Mouse (Mus musculus): ENCODE data around the gene Tmbim6.
A peak's percentile ranks its signal among the peaks of the same experiment; 100 is the strongest.
"Not testable (repeated sequence)": the region's sequence is repeated elsewhere in the genome, so short reads cannot be mapped to it uniquely, and the experiment has no call there.

Tmbim6 gene

DNA sequence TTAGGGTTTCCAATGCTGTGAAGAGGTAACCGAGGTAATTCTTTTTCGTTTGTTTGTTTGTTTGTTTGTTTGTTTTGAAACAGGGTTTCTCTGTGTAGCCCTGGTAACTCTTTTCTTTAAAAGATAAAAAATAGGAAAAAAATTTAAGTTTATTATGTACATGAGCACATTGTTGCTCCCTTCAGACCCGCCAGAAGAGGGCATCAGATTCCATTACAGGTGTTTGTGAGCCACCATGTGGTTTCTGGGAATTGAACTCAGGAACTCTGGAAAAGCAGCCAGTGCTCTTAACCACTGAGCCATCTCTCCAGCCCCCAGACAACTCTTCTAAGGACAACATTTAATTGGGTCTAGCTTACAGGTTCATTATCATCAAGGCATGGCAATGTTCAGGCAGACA is 6.6 kb upstream of the Tmbim6 start:
- not testable (repeated sequence) for DNase-seq

DNA sequence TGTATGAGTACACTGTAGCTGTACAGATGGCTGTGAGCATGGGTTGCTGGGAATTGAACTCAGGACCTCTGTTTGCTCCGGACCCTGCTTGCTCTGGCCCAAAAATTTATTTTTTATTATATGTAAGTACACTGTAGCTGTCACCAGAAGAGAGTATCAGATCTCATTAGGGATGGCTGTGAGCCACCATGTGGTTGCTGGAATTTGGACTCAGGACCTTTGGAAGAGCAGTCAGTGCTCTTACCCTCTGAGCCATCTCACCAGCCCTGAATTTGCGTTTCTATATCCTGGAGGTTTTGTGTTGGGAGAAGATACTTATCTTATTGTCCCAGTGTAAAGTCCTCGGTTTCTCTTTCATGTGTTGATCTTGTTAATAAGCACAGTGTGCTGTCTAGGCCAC is 5.9 kb upstream of the Tmbim6 start:
- DNase-seq: no peak

DNA sequence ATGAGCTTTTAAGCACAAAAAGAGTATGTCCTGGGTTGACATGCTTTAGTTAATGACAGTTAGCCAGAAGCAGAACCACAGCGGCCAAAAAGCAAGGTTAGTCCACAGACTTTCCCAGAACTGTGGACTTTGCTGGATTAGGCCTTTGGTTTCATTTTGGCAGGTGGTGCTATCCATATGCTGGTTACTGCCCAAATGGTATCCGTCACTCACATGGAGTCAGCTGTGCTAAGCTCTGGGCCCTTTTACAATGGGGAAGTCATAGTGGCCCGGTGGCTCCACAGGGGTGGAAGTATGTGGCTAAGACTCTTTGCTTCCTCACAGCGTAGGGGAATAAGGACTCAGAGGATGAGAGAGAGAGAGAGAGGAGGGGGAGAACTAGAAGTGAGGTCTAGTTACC is 4.7 kb upstream of the Tmbim6 start:
- no peak for DNase-seq

- no peak for DNase-seq
These were observed 1.9 kb upstream of the Tmbim6 start for GRCm38 (mm10) chr15:99390472-99391401.

- DNase-seq: no peak
These were observed 707 bp upstream of the Tmbim6 start for GRCm38 (mm10) chr15:99391975-99392374.

DNA sequence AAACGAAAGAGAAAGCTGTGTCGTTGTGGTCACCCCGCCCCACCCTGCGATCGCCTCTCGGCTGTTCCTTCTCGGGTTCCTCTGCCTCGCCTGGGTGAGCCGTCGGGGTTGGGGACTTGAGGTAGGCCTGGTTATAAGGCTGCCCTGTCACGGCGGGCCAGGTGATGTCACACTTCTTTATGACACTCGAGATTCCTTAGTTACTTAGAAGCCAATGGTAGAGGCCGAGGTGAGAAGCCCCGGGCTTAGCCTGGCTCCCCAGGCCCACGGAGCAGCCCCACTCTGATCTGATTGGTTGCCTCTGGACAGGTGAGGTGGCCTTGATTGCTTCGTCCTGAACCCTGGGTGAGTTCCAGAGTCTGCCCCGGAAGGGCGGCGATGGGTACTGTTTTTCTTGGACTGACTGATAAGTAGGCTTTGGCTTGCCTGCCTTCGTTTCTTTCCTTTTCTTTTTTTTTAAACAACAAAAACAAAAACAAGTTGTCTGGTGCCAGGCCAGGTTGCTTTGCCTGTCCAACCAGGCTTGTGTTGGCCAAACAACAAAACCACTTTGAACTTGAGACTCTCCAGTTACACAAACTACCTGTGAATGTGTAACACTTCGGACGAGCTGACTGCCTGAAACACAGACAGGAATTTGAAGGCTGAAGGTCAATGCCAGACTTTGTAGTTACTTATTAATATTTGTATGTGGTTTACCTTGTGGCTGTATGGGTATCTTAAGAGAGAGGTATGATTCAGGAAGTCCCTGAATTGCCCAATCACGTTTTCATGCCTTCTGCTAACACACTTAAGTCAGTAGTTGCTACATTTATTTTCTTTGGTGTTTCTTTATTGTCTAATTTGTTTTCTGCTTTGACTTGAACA is 937 bp downstream of the Tmbim6 start:
- DNase-seq: peak; percentile 76

GRCm38 (mm10) chr15:99396462-99396861 is 3.8 kb downstream of the Tmbim6 start:
- DNase-seq: no peak

DNA sequence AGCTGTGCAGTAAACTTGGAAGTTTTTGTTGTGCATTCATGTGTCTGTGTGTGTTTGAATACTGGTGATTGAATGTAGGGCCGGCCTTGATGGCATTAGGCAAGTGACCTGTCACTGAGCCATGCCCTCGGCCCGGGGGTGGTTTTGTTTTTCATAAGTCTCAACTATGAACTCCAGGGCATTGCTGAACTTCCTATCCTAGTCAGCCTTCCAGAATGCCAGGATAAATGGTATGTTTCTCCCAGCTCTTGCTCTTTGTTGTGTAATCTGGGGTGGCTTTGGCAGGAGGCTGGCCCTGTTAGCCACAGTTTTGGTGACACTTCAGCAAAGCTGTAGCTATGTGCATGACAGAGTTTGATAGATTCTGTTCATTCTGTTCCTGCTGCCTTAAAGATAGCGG is 4.2 kb downstream of the Tmbim6 start:
- DNase-seq: no peak

DNA sequence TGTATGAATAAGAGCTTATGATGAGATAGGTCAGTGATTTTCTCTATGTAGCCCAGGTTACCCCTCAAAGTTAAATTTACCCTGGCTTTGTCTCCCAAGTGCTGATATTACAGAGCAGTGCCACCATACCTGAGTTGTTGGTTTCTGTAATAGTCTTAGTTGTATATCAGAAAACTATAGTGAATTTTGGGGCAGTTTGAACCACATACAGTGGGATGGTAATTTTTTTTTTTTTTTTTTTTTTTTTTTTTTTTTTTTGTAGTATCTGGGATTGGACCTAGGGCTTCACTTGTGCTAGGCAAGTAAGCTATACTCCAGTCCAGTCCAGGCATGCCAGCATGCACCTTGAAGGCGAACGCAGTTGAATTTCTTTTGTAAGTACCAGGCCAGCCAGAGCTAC is 4.9 kb downstream of the Tmbim6 start:
- DNase-seq: no peak

DNA sequence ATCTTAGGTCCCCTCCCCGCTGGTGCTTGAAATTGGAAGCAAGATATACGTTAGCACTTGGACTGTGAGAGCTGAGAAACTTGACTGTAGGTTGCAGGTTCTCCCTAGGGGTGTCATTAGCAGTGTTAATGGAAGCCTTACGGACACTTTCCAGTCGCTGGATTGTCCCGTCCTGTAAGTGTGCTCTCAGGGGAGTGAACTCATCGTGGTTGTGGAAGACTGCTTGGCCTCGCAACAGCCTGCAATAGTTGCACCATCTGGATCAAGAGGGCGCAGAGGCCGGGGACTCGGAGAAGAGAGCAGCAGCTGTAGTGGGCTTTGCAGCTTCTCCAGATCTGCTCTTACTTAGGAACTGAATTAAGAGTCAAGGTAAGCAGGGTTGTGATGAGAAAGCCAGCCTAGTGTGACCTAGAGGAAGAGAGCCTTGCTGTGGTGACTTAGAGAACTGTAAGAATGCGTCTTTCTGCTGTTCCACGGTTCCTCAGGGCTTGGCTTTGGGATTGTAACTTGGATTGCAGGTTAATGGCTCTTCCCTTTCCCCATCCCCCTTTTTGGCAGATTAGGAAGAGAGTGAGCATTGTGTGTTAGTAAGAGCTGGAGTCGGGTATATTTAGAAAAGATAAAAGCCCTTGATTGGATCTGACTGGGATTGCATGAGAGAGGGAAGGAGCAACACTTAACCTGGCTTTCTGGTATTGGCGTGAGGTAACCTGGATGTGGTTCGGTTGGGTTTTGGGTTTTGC is 7.0 kb downstream of the Tmbim6 start:
- peak; percentile 51 for DNase-seq

DNA sequence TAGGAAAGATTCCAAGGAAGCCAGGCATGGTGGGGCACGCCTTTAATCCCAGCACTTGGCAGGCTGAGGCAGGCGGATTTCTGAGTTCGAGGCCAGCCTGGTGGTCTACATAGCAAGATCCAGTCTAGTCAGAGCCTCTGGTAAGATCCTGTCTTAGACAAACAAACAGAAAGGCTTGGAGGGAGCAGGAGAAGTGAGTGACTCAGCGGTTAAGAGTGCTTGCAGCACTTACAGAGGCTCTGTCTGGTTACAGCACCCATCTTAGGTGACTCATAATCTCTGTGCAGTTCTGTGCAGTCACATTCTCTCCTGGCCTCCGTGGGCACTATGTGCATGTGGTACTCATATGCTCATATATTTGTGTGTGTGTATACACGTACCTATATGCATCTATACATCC is 7.9 kb downstream of the Tmbim6 start:
- no peak for DNase-seq

GRCm38 (mm10) chr15:99403159-99403889 is 10.6 kb downstream of the Tmbim6 start:
- no peak for DNase-seq

DNA sequence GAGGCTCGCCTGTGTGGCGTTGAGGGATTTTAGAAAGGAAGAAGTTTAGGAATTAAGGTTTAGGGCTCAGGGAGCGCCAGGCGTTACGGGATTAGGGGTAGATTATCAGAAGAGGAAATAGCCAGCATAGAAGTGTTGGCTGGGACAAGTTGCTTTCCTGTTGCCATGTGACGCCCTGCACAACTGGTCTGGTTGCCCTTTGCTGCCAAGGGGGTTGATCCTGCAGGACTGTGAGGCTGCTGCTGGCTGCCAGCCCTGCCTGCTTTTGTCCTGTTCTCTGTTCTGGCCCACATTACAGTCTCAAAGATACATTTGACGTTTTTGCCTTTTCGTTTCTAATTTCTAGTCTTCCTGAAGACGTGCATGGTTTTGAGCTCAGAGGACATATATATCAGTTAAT is 12.5 kb downstream of the Tmbim6 start:
- DNase-seq: no peak

GRCm38 (mm10) chr15:99406986-99407570 is 14.4 kb downstream of the Tmbim6 start:
- DNase-seq: no peak

- no peak for DNase-seq
These were observed 16.2 kb downstream of the Tmbim6 start for GRCm38 (mm10) chr15:99408845-99409244.

DNA sequence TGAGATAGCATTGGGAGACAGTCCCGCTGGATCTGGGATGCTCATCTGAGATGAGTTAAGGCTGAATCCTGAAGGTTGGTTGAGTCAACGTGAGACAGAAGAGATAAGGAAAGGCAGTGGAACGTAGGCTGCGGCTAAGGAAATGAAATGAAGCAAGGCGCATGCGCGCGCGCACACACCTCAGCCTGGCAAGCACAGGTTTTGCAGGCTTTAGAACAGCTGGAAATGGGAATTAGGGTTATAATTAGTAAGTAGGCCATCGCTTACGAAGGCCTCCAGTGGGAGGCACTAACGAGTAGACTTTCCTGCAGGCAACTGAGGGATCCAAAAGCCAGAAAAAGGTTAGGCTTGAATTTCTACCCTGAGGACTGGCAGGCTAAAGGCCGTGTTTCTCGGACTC is 19.1 kb downstream of the Tmbim6 start:
- no peak for DNase-seq

DNA sequence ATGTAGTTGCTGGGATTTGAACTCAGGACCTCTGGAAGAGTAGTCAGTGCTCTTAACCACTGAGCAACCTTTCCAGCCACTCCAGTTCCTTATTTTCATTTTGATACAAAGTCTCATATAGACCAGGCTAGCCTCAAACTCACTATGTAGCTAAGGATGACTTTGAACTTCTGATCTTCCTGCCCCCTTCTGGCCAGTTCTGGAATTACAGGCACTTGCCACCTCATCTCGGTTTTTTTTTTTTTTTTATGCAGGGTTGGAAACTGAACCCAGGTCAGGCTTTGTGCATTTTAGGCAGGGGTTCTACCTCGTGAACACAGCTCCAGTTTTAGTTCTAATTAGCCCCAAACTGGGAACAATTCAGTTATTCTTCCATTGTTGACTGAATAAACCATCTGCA is 23.1 kb downstream of the Tmbim6 start:
- peak; percentile 76 for DNase-seq

- DNase-seq: peak; percentile 93
These were observed 23.7 kb downstream of the Tmbim6 start for GRCm38 (mm10) chr15:99416348-99416882.

- DNase-seq: no peak
These were observed 24.3 kb downstream of the Tmbim6 start for GRCm38 (mm10) chr15:99416957-99417356.

DNA sequence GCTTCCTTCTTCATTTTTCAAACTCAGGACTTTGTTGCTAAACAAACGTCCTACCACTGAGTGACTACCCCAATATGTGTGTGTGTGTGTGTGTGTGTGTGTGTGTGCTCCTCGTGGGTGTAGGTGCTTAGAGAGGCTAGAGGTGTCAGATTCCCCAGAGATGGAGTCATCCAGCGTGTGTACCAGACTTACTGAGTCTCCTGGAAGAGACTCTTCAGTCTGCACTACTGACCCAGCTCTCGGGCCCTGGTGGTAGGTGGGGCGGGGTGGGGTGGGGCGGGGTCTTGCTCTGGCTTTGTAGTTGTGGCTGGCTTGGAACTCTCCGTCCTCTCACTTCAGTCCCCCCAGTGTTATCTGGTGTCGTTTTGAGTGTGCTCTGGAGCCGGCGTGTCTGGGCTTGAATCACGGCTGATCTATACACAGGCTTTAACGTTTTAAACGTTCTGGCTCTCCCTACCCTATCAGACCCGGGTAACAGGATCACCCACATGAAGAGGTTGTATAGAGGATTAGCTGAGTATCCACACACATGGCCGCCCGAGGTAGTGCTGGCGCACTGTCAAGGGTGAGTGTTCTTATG is 25.1 kb downstream of the Tmbim6 start:
- no peak for DNase-seq

- DNase-seq: no peak
These were observed 27.4 kb downstream of the Tmbim6 start for GRCm38 (mm10) chr15:99420101-99420500.
